Mouse (Mus musculus): Measurements from ENCODE around the gene Ddrgk1.
A peak's percentile ranks its signal among the peaks of the same experiment; 100 is the strongest.

Gene Ddrgk1

GRCm38 (mm10) chr2:130664102-130664701, at the start of gene Ddrgk1:
TSS of gene Ddrgk1 (minus strand) at chr2:130664659.
- DNase-seq: peak; percentile 94

GRCm38 (mm10) chr2:130707057-130707456, 42.6 kb upstream of the Ddrgk1 start:
- DNase-seq: no peak

- DNase-seq: no peak
These were observed 42.1 kb upstream of the Ddrgk1 start for GRCm38 (mm10) chr2:130706602-130707001.

GRCm38 (mm10) chr2:130705178-130705577, 40.7 kb upstream of the Ddrgk1 start:
- no peak for DNase-seq

- DNase-seq: peak; percentile 18
These were observed 39.9 kb upstream of the Ddrgk1 start for GRCm38 (mm10) chr2:130704040-130705001.

- DNase-seq: no peak
These were observed 33.4 kb upstream of the Ddrgk1 start for GRCm38 (mm10) chr2:130697821-130698266.

GRCm38 (mm10) chr2:130697153-130697810, 32.8 kb upstream of the Ddrgk1 start, which contains the start of gene Slc4a11:
TSS of gene Slc4a11 (minus strand) at chr2:130697519.
- peak; percentile 78 for DNase-seq

GRCm38 (mm10) chr2:130696700-130697152, 32.3 kb upstream of the Ddrgk1 start:
- peak; percentile 24 for DNase-seq

GRCm38 (mm10) chr2:130693563-130693962, 29.1 kb upstream of the Ddrgk1 start:
- DNase-seq: no peak

GRCm38 (mm10) chr2:130689011-130689410, 24.6 kb upstream of the Ddrgk1 start:
- DNase-seq: no peak

GRCm38 (mm10) chr2:130685426-130685825, 21.0 kb upstream of the Ddrgk1 start:
- DNase-seq: no peak

- no peak for DNase-seq
These were observed 17.1 kb upstream of the Ddrgk1 start for GRCm38 (mm10) chr2:130681531-130681930.

- no peak for DNase-seq
These were observed 15.4 kb upstream of the Ddrgk1 start for GRCm38 (mm10) chr2:130679899-130680298.

- no peak for DNase-seq
These were observed 14.7 kb upstream of the Ddrgk1 start for GRCm38 (mm10) chr2:130679154-130679553.

GRCm38 (mm10) chr2:130677211-130677610, 12.8 kb upstream of the Ddrgk1 start:
- DNase-seq: no peak

- DNase-seq: peak; percentile 92
These were observed 3.1 kb upstream of the Ddrgk1 start, which contains the start of gene Itpa for GRCm38 (mm10) chr2:130667559-130667958. TSS of gene Itpa (plus strand) at chr2:130667610.

GRCm38 (mm10) chr2:130663342-130663741, 1.1 kb downstream of the Ddrgk1 start:
- no peak for DNase-seq

- no peak for DNase-seq
These were observed 5.9 kb downstream of the Ddrgk1 start for GRCm38 (mm10) chr2:130658530-130658929.

- no peak for DNase-seq
These were observed 6.9 kb downstream of the Ddrgk1 start for GRCm38 (mm10) chr2:130657541-130657940.

- DNase-seq: no peak
These were observed 7.9 kb downstream of the Ddrgk1 start for GRCm38 (mm10) chr2:130656536-130656935.

GRCm38 (mm10) chr2:130655660-130656339, 8.7 kb downstream of the Ddrgk1 start:
- DNase-seq: no peak

GRCm38 (mm10) chr2:130653760-130654159, 10.7 kb downstream of the Ddrgk1 start:
- DNase-seq: no peak

Data from lung, postnatal 10 days (tissue).